Mouse (Mus musculus) embryonic facial prominence, embryonic 12.5 days (tissue): ENCODE results near the gene Cdkn1b. TPM values are rescaled to one million over a fixed set of nuclear protein-coding genes. Genes with fewer than 3 reads are reported as not detected.

Experiments used
- ATAC-seq: fragments of 200-750 bp; cut with Nextera tagmentation; 2 replicates; pipeline ENCODE4 v1.8.0; 2017; ENCODE audit not compliant: insufficient number of reproducible peaks, insufficient read depth, low FRiP score, low TSS enrichment
- H3K27ac ChIP-seq: fragments of 300-500 bp; sonication (generic); 2 replicates; pipeline ENCODE4 v1.5.1; 2016; ENCODE audit warnings: mild to moderate bottlenecking
- H3K27me3 ChIP-seq: fragments of 300-500 bp; sonication (generic); 2 replicates; pipeline ENCODE4 v1.6.1; 2016; ENCODE audit warnings: mild to moderate bottlenecking, moderate library complexity
- H3K36me3 ChIP-seq: fragments of 300-500 bp; sonication (generic); 2 replicates; pipeline ENCODE4 v1.6.1; 2016; ENCODE audit warnings: mild to moderate bottlenecking
- H3K4me1 ChIP-seq: fragments of 300-500 bp; sonication (generic); 2 replicates; pipeline ENCODE4 v1.6.1; 2016
- H3K4me2 ChIP-seq: fragments of 300-500 bp; sonication (generic); replicated peaks from 2 replicates; pipeline ENCODE4 v1.6.1; 2016; ENCODE audit warnings: mild to moderate bottlenecking, moderate library complexity
- H3K4me3 ChIP-seq: fragments of 300-500 bp; sonication (generic); 2 replicates; pipeline ENCODE4 v1.5.1; 2016; ENCODE audit warnings: mild to moderate bottlenecking
- H3K9ac ChIP-seq: fragments of 300-500 bp; sonication (generic); 2 replicates; pipeline ENCODE4 v1.6.1; 2016; ENCODE audit warnings: mild to moderate bottlenecking, moderate library complexity
- H3K9me3 ChIP-seq: fragments of 300-500 bp; sonication (generic); 2 replicates; pipeline ENCODE4 v1.6.1; 2016; ENCODE audit warnings: mild to moderate bottlenecking, moderate library complexity
- WGBS: fragments of 180-500 bp; shearing (Covaris S2); methylation state at CpG from one replicate; pipeline ENCODE4 v1.1.7; 2016; 5-methylcytosine and 5-hydroxymethylcytosine counted together
- polyA plus RNA-seq: library from polyadenylated mRNA; unstranded; fragments of >200 nt; fragmentation: Nextera tagmentation; extraction: Ambion mirVana; gene quantifications from 2 replicates; pipeline ENCODE4 v1.2.1, GENCODE M21; 2016

The Cdkn1b gene
- polyA plus RNA-seq = 19.3 and 19.5 TPM in 2 replicates

DNA sequence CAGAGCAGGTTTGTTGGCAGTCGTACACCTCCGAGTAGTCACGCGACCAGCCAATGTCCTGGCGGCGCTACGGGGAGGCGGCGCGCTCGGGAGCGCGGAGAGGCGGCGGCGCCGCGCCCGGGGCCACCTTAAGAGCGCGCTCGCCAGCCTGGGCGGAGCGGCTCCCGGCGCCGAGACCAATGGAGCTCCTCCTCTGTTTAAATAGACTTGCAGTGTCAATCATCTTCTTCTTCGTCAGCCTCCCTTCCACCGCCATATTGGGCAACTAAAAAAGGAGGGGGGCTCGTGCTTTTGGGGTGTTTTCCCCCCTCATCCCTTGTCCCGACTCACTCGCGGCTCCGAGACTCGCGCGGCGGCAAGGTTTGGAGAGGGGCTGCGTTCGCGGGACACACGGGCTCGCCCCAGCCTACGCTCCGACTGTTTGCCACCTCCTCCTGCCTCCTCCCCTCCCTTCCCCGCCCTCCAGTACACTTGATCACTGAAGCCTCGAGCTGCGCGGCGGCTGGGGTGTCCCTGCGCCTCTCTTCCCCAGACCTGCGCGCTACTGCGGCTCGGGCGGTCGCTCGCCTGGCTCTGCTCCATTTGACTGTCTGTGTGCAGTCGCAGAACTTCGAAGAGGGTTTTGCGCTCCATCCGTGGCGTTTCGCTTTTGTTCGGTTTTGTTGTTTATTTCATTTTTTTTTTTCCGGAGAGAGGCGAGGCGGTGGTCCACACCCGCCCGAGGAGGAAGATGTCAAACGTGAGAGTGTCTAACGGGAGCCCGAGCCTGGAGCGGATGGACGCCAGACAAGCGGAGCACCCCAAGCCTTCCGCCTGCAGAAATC is at the start of gene Cdkn1b:
Gene Cdkn1b, plus strand, starts transcription at position 212 of the 824 bp plus-strand sequence.
- peak; percentile 89 for ATAC-seq
- peak within 1 kb of the TSS; percentile 97 for H3K27ac ChIP-seq
- H3K9ac ChIP-seq = peak within 1 kb of the TSS; percentile 84
- peak within 1 kb of the TSS; percentile 93 for H3K4me3 ChIP-seq
- H3K27me3 ChIP-seq = no peaks in the 10 kb centered on the region
- peak within 1 kb of the TSS; percentile 86 for H3K4me2 ChIP-seq
- H3K36me3 ChIP-seq = 0 out of 2 replicates have a peak, but pooled peaks cover 3% of the 10 kb centered on the region
- no peaks in the 10 kb centered on the region for H3K9me3 ChIP-seq
- peaks cover 20% of the 10 kb centered on the region for H3K4me1 ChIP-seq
- WGBS = under 1% methylated on average over 74 of the region's 77 CpGs

DNA sequence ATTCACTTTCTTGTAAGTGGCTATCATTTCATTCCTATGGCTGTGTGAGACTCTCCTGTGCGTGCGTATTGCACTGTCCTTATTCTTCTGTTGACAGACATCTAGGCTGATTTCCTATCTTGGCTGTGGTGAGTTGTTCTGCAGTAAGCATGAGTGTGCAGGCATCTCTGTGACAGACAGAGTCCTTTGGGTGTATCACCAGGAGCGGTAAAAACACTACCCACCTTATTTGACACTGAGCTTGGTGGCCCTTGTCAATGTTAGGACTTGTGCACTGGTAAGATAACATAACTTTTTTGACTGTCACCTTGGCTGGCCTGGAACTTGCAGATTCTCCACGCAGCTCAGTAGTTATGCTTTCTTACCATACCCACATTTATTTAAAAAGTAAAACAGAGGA is 49.3 kb upstream of the Cdkn1b start:
- H3K4me1 ChIP-seq = no peaks in the 10 kb centered on the region
- H3K4me3 ChIP-seq = no peak overlapping the region
- no peak for ATAC-seq
- H3K27me3 ChIP-seq = no peaks in the 10 kb centered on the region
- WGBS = 90% methylated on average over 4 of the region's 4 CpGs
- H3K4me2 ChIP-seq = no peak overlapping the region
- H3K27ac ChIP-seq = no peak overlapping the region
- no peaks in the 10 kb centered on the region for H3K9me3 ChIP-seq
- no peak overlapping the region for H3K9ac ChIP-seq
- peaks cover 19% of the 10 kb centered on the region; the same call in 1 of the 2 replicates for H3K36me3 ChIP-seq

DNA sequence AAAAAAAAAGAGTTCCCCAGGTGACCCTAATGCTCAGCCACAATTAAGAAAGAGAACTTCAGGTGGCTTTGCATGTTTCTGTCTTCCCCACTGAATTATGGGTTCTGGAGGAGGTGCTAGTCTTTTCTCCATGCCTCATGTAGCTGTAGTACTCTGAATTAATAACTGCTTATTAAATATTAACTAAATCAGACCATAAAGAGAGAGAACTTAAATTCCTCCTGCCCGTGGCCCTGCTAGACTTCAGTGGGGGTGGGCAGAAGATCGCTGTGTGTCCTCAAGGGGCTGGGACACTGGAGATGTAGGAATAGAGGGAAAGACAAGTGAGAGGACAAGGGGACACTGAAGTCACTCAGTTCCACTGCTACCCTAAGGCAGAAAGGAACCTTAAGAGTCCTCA is 48.0 kb upstream of the Cdkn1b start:
- no peaks in the 10 kb centered on the region for H3K4me1 ChIP-seq
- no peak overlapping the region for H3K4me2 ChIP-seq
- H3K36me3 ChIP-seq = peaks cover 19% of the 10 kb centered on the region; the same call in 1 of the 2 replicates
- WGBS = 77% methylated on average over 2 of the region's 2 CpGs
- H3K9me3 ChIP-seq = no peaks in the 10 kb centered on the region
- no peak overlapping the region for H3K27ac ChIP-seq
- H3K27me3 ChIP-seq = no peaks in the 10 kb centered on the region
- no peak for ATAC-seq
- no peak overlapping the region for H3K9ac ChIP-seq
- no peak overlapping the region for H3K4me3 ChIP-seq

DNA sequence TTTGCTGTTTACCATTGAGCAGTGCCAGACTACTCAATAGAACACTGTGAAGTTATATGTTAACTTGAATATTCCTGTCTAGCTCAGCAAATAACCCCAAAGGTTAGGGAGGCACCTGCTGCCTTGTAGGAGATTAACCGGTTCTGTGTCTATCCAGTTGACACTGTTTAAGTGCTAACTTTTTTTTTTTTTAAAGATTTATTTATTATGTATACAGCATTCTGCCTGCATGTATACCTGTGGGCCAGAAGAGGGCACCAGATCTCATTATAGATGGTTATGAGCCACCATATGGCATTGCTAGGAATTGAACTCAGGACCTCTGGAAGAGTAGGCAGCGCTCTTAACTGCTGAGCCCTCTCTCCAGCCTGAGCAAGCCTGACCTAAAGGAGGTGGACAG is 47.2 kb upstream of the Cdkn1b start:
- Histone ChIP-seq H3K27me3 (no peaks in the 10 kb centered on the region), H3K27ac (no peak overlapping the region), H3K9ac (no peak overlapping the region), H3K4me2 (no peak overlapping the region), H3K9me3 (no peaks in the 10 kb centered on the region), H3K4me1 (no peaks in the 10 kb centered on the region), H3K36me3 (peaks cover 19% of the 10 kb centered on the region; the same call in 1 of the 2 replicates), H3K4me3 (no peak overlapping the region)
- WGBS = 91% methylated on average over 2 of the region's 2 CpGs
- no peak for ATAC-seq

DNA sequence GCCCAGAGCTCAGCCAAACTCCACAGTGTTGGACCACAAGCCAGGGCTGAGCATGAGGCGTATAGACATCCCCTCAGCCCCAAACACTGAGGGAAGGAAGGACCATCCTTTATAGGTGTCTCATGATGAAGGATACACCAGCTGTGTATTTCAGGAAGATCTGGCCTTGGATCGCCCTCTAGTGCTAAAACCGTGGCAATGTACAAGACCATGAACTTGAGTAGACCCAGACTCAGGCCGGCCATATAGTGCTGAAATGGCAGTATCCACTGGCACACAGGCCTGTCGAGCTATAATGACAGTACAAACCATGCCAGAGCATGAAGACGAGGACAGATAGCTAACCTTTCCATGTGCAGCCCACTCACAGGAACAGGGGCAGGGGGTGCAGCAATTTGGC is 43.4 kb upstream of the Cdkn1b start:
- no peak overlapping the region for H3K4me2 ChIP-seq
- no peak overlapping the region for H3K9ac ChIP-seq
- WGBS = 71% methylated on average over 6 of the region's 6 CpGs
- no peak overlapping the region for H3K4me3 ChIP-seq
- 0 out of 2 replicates have a peak, but pooled peaks cover 8% of the 10 kb centered on the region for H3K4me1 ChIP-seq
- ATAC-seq = no peak
- H3K36me3 ChIP-seq = 0 out of 2 replicates have a peak, but pooled peaks cover under 1% of the 10 kb centered on the region
- no peak overlapping the region for H3K27ac ChIP-seq
- H3K9me3 ChIP-seq = no peaks in the 10 kb centered on the region
- no peaks in the 10 kb centered on the region for H3K27me3 ChIP-seq

DNA sequence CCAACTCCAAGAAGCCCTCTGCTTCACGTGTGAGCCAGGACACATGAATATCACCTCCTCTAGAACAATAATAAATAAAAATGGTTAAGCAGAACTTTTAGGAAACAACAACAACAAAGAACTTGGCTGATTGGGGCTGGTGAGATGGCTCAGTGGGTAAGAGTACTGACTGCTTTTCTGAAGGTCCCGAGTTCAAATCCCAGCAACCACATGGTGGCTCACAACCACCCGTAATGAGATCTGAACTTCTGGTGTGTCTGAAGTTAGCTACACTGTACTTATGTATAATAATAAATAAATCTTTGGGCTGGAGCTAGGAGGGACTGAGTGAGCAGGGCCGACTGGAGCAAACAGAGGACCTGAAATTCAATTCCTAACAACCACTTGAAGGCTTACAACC is 42.9 kb upstream of the Cdkn1b start:
- H3K36me3 ChIP-seq = 0 out of 2 replicates have a peak, but pooled peaks cover 5% of the 10 kb centered on the region
- 85% methylated on average over 4 of the region's 4 CpGs for WGBS
- ATAC-seq = no peak
- H3K4me3 ChIP-seq = no peak overlapping the region
- H3K9me3 ChIP-seq = no peaks in the 10 kb centered on the region
- no peak overlapping the region for H3K4me2 ChIP-seq
- no peak overlapping the region for H3K27ac ChIP-seq
- H3K4me1 ChIP-seq = 0 out of 2 replicates have a peak, but pooled peaks cover 8% of the 10 kb centered on the region
- no peaks in the 10 kb centered on the region for H3K27me3 ChIP-seq
- no peak overlapping the region for H3K9ac ChIP-seq

DNA sequence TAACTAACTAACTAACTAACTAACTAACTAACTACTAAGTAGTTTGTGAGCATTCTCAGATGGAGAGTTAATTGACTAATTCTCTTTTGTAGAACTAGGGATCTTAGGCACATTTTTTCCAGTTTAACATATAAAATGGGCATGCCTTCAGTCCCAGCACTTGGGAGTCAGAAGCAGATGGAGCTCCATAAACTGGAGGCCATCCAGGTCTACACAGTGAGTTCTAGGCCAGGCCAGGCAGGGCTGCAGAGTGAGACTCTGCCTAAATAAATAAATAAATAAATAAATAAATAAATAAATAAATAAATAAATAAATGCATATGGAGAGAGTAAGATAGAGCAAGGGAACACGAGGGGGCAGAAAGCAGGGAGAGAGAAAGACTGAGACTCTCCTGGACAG is 42.3 kb upstream of the Cdkn1b start:
- Histone ChIP-seq H3K9me3 (no peaks in the 10 kb centered on the region), H3K27ac (no peak overlapping the region), H3K36me3 (0 out of 2 replicates have a peak, but pooled peaks cover 6% of the 10 kb centered on the region), H3K4me1 (0 out of 2 replicates have a peak, but pooled peaks cover 8% of the 10 kb centered on the region), H3K4me2 (no peak overlapping the region), H3K4me3 (no peak overlapping the region), H3K9ac (no peak overlapping the region), H3K27me3 (no peaks in the 10 kb centered on the region)
- 77% methylated on average over 1 of the region's 1 CpGs for WGBS
- ATAC-seq = no peak

DNA sequence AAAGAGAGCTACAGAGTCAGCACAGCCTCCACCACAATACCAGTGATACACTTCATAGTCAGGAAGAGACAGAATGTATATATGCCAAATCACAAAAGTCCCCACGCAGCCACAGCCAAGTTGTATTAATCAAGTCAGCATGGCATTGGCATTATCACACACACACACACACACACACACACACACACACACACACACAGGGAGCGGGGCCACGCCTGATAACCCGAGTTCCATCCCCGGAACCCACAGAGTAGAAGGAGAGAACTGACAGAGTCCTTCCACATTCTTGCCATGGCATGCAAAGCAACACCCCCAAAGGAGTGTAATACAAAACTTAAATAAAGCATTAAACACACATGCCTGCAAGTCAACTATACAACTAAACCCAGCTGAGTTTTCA is 40.6 kb upstream of the Cdkn1b start:
- WGBS = 82% methylated on average over 5 of the region's 5 CpGs
- H3K9me3 ChIP-seq = no peaks in the 10 kb centered on the region

DNA sequence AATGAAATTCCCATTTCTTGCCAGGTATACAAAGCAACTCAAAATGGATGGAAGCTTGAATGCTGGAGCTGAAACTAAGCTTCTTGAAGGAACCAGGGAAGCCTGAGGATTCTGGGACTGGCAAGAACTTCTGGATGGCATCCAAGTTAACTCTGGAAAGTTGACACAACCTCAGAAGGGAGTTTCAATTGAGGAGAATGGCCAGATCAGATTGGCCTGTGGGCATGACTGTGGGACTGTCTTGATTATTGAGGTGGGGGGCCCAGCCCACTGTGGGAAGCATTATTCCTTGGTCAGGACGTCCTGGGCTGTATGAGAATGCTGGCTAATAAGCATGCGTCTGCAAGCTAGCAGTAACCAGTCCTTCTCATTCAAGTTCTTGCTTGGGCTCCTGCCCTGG is 40.2 kb upstream of the Cdkn1b start:
- H3K27ac ChIP-seq = no peak overlapping the region
- no peak overlapping the region for H3K4me2 ChIP-seq
- H3K9me3 ChIP-seq = no peaks in the 10 kb centered on the region
- H3K27me3 ChIP-seq = no peaks in the 10 kb centered on the region
- 50% methylated on average over 2 of the region's 2 CpGs for WGBS
- H3K36me3 ChIP-seq = 0 out of 2 replicates have a peak, but pooled peaks cover 6% of the 10 kb centered on the region
- no peak overlapping the region for H3K4me3 ChIP-seq
- H3K9ac ChIP-seq = no peak overlapping the region
- H3K4me1 ChIP-seq = 0 out of 2 replicates have a peak, but pooled peaks cover 8% of the 10 kb centered on the region
- ATAC-seq = no peak

More for the DNA sequence above, 40.6 kb upstream of the Cdkn1b start:
- H3K27ac ChIP-seq = no peak overlapping the region
- no peaks in the 10 kb centered on the region for H3K27me3 ChIP-seq
- no peak for ATAC-seq
- H3K36me3 ChIP-seq = 0 out of 2 replicates have a peak, but pooled peaks cover 6% of the 10 kb centered on the region
- H3K9ac ChIP-seq = no peak overlapping the region
- H3K4me2 ChIP-seq = no peak overlapping the region
- no peak overlapping the region for H3K4me3 ChIP-seq
- 0 out of 2 replicates have a peak, but pooled peaks cover 8% of the 10 kb centered on the region for H3K4me1 ChIP-seq

DNA sequence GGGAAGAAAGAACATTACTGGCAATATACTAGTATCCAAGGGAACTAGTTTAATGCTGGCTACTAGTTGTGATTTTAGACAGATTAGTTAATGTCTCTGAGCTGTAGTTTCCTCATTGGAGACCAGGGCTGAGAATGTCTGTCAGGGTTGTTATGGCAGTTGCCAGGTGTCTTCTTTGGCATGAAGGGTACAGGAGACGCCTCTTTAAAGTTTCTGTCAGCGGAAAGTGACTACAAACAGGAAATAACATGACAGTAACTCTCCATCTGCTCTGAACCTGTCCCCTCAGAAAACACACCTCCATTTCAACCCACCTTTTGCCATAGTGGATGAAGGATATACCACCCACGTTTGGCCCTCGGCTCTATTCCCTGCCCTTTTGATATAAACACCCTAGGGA is 36.5 kb upstream of the Cdkn1b start:
- Histone ChIP-seq H3K27ac (no peak overlapping the region), H3K9ac (no peak overlapping the region), H3K4me3 (no peak overlapping the region), H3K4me1 (peaks cover 14% of the 10 kb centered on the region), H3K4me2 (no peak overlapping the region), H3K36me3 (0 out of 2 replicates have a peak, but pooled peaks cover 6% of the 10 kb centered on the region), H3K27me3 (no peaks in the 10 kb centered on the region), H3K9me3 (no peaks in the 10 kb centered on the region)
- ATAC-seq = no peak
- 84% methylated on average over 4 of the region's 4 CpGs for WGBS

DNA sequence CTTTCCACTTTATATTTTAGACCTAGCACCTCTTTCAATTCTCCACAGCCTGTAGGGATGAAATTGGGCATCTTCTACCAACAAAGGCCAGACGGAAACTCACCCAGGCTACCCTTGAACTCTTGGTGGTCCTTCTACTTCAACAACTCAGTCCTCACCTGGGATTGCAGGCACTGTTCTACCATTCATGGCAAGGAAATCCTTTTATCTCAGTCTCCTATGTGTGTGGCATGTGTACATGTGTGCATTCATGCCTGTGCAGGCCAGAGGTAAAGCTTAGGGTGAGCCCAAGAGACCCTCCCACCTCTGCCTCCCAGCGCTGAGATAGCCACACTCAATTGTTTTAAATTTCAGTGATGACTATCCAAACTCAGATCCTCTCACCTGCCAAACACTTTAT is 34.7 kb upstream of the Cdkn1b start:
- no peak overlapping the region for H3K4me2 ChIP-seq
- H3K4me1 ChIP-seq = peaks cover 9% of the 10 kb centered on the region
- no peak overlapping the region for H3K4me3 ChIP-seq
- H3K9me3 ChIP-seq = no peaks in the 10 kb centered on the region
- ATAC-seq = no peak
- no peak overlapping the region for H3K27ac ChIP-seq
- H3K27me3 ChIP-seq = no peaks in the 10 kb centered on the region
- WGBS = 90% methylated on average over 2 of the region's 2 CpGs
- H3K36me3 ChIP-seq = 0 out of 2 replicates have a peak, but pooled peaks cover 6% of the 10 kb centered on the region
- no peak overlapping the region for H3K9ac ChIP-seq

DNA sequence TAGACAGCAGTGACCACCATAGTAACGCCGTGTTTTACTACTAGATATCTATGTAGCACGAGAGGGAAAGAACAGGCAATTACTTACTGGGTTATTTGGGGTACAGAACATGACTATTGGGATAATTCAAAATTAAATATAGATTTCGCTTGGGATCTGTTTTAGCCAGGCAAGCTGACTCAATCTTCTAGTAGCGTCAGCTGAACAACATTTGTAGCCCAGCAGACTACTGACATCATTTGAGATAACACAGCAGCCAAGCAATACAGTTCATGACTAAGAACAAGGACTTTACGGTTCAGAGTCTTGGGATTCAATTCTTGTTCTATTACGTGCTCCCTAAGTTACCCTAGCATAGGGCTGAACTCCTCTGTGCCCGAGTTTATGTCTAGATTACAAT is 33.7 kb upstream of the Cdkn1b start:
- no peaks in the 10 kb centered on the region for H3K9me3 ChIP-seq

More for the DNA sequence above, 33.7 kb upstream of the Cdkn1b start:
- ATAC-seq = no peak
- Histone ChIP-seq H3K9ac (no peak overlapping the region), H3K27ac (no peak overlapping the region), H3K4me3 (no peak overlapping the region), H3K36me3 (0 out of 2 replicates have a peak, but pooled peaks cover 6% of the 10 kb centered on the region), H3K27me3 (no peaks in the 10 kb centered on the region), H3K4me1 (peaks cover 9% of the 10 kb centered on the region), H3K4me2 (no peak overlapping the region)
- 84% methylated on average over 8 of the region's 8 CpGs for WGBS
